Mouse (Mus musculus) forebrain, embryonic 10.5 days (tissue): ENCODE measurements around the gene Adam1a. TPM values are rescaled to one million over a fixed set of nuclear protein-coding genes. Genes with fewer than 3 reads are reported as not detected.
"Not testable (repeated sequence)": the region's sequence is repeated elsewhere in the genome, so short reads cannot be mapped to it uniquely, and the experiment has no call there.

ENCODE experiments used
- DNase-seq: peaks from one replicate; pipeline ENCODE4 v3.0.0-alpha.2; 2017; ENCODE audit warnings: low spot score; ENCODE audit errors: extremely low spot score
- H3K27ac ChIP-seq: fragments of 300-500 bp; sonication (generic); 2 replicates; pipeline ENCODE4 v1.5.1; 2016; ENCODE audit warnings: mild to moderate bottlenecking
- H3K27me3 ChIP-seq: fragments of 300-500 bp; sonication (generic); 2 replicates; pipeline ENCODE4 v1.6.1; 2016; ENCODE audit warnings: mild to moderate bottlenecking; ENCODE audit not compliant: poor library complexity, severe bottlenecking
- H3K36me3 ChIP-seq: fragments of 300-500 bp; sonication (generic); replicated peaks from 2 replicates; pipeline ENCODE4 v1.6.1; 2016; ENCODE audit warnings: mild to moderate bottlenecking, moderate library complexity
- H3K4me1 ChIP-seq: fragments of 300-500 bp; sonication (generic); 2 replicates; pipeline ENCODE4 v1.6.1; 2016
- H3K4me3 ChIP-seq: fragments of 300-500 bp; sonication (generic); 2 replicates; pipeline ENCODE4 v1.5.1; 2016; ENCODE audit warnings: mild to moderate bottlenecking, moderate library complexity
- H3K9me3 ChIP-seq: fragments of 300-500 bp; sonication (generic); 2 replicates; pipeline ENCODE4 v1.6.1; 2016; ENCODE audit warnings: mild to moderate bottlenecking, moderate library complexity
- WGBS: fragments of 180-500 bp; shearing (Covaris S2); methylation state at CpG from one replicate; pipeline ENCODE4 v1.1.7; 2016; 5-methylcytosine and 5-hydroxymethylcytosine counted together
- polyA plus RNA-seq: library from polyadenylated mRNA; unstranded; fragments of >200 nt; fragmentation: Nextera tagmentation; extraction: Ambion mirVana; gene quantifications from 2 replicates; pipeline ENCODE4 v1.2.1, GENCODE M21; 2016

Gene Adam1a
- polyA plus RNA-seq, 1 experiment from 2014 or later = 1.1 TPM

GRCm38 (mm10) chr5:121518983-121519382, 26.3 kb downstream of the Adam1a start:
- WGBS = 95% methylated on average over 9 of the region's 9 CpGs
- Histone ChIP-seq H3K4me1 (no peaks in the 10 kb centered on the region), H3K9me3 (no peaks in the 10 kb centered on the region), H3K4me3 (no peak overlapping the region), H3K27ac (no peak overlapping the region), H3K36me3 (peaks cover 55% of the 10 kb centered on the region), H3K27me3 (no peaks in the 10 kb centered on the region)
- no peak for DNase-seq

- DNase-seq = no peak
- no peak overlapping the region for H3K27ac ChIP-seq
- no peaks in the 10 kb centered on the region; the same call in 1 of the 2 replicates for H3K9me3 ChIP-seq
- WGBS = 82% methylated on average over 7 of the region's 7 CpGs
- H3K36me3 ChIP-seq = no peaks in the 10 kb centered on the region
- H3K27me3 ChIP-seq = no peaks in the 10 kb centered on the region
- H3K4me3 ChIP-seq = no peak overlapping the region
- no peaks in the 10 kb centered on the region for H3K4me1 ChIP-seq
Observed at GRCm38 (mm10) chr5:121510009-121510408, 35.3 kb downstream of the Adam1a start.

- Histone ChIP-seq H3K27me3 (no peaks in the 10 kb centered on the region), H3K9me3 (no peaks in the 10 kb centered on the region; the same call in 1 of the 2 replicates), H3K4me1 (no peaks in the 10 kb centered on the region), H3K4me3 (no peak overlapping the region), H3K27ac (no peak overlapping the region), H3K36me3 (no peaks in the 10 kb centered on the region)
- WGBS = 87% methylated on average over 1 of the region's 1 CpGs
- DNase-seq = no peak
Observed at GRCm38 (mm10) chr5:121506846-121507245, 38.4 kb downstream of the Adam1a start.

DNA sequence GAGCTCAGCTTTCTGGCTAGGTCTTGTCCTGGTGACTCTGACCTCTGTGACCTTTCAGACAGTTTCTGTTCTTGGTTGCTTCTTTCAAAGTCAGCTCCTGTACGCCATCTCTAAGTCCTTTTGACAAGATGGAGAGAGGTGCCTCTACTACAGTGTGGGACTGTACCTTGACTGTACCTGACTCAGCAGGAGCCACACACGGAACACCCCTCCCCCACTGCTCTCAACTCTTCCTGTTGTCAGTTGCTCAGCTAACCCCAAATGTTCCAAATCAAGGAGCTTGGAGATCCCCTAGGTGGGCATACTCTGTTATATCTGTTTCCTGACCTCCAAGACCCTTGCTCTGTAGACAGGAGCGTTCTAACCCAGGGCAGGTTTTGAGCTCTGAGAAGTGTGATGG, 42.1 kb downstream of the Adam1a start, which contains the start of gene Adam1b:
Gene Adam1b, minus strand, starts transcription at position 205 of the 400 bp plus-strand sequence.
- H3K4me3 ChIP-seq = no peak within 1 kb of the TSS
- H3K27ac ChIP-seq = no peak within 1 kb of the TSS
- H3K9me3 ChIP-seq = no peaks in the 10 kb centered on the region
- no peak for DNase-seq
- no peaks in the 10 kb centered on the region for H3K27me3 ChIP-seq
- 90% methylated on average over 3 of the region's 3 CpGs for WGBS
- H3K36me3 ChIP-seq = no peaks in the 10 kb centered on the region
- H3K4me1 ChIP-seq = no peaks in the 10 kb centered on the region

GRCm38 (mm10) chr5:121501424-121501996, 43.8 kb downstream of the Adam1a start:
- WGBS = 83% methylated on average over 11 of the region's 17 CpGs
- H3K27ac ChIP-seq, H3K4me1 ChIP-seq, H3K27me3 ChIP-seq, H3K9me3 ChIP-seq, H3K36me3 ChIP-seq, H3K4me3 ChIP-seq, DNase-seq: not testable (repeated sequence)

GRCm38 (mm10) chr5:121500719-121501118, 44.6 kb downstream of the Adam1a start:
- 83% methylated on average over 7 of the region's 7 CpGs for WGBS
- no peak overlapping the region for H3K4me3 ChIP-seq
- no peak for DNase-seq
- H3K27ac ChIP-seq = no peak overlapping the region
- no peaks in the 10 kb centered on the region for H3K9me3 ChIP-seq
- no peaks in the 10 kb centered on the region for H3K4me1 ChIP-seq
- no peaks in the 10 kb centered on the region for H3K36me3 ChIP-seq
- H3K27me3 ChIP-seq = no peaks in the 10 kb centered on the region

DNA sequence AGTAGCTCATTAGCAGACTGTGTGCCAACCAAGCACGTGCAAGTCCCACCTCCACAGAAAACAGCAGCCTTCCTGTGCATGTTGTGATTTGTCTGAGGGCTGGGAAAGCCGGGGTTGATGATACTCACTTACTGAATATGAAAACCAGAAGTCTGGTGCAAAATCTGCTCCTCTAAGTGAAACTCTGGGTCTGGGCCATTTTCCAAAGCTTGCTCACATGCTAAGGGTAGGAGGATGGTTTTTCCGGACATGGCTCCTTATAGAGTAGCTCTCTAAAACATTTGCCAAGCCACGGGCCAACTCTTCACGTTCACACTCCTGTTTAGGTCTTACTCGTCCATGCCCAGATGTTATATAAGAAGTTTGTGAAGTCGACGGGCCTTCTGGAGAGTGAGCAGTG, 52.0 kb downstream of the Adam1a start:
- H3K4me1 ChIP-seq = no peaks in the 10 kb centered on the region
- H3K27ac ChIP-seq = no peak overlapping the region
- no peaks in the 10 kb centered on the region for H3K9me3 ChIP-seq
- no peak for DNase-seq
- H3K36me3 ChIP-seq = no peaks in the 10 kb centered on the region
- 84% methylated on average over 8 of the region's 8 CpGs for WGBS
- H3K4me3 ChIP-seq = no peak overlapping the region
- H3K27me3 ChIP-seq = no peaks in the 10 kb centered on the region

GRCm38 (mm10) chr5:121484801-121485200, 60.5 kb downstream of the Adam1a start:
- 87% methylated on average over 5 of the region's 5 CpGs for WGBS

DNA sequence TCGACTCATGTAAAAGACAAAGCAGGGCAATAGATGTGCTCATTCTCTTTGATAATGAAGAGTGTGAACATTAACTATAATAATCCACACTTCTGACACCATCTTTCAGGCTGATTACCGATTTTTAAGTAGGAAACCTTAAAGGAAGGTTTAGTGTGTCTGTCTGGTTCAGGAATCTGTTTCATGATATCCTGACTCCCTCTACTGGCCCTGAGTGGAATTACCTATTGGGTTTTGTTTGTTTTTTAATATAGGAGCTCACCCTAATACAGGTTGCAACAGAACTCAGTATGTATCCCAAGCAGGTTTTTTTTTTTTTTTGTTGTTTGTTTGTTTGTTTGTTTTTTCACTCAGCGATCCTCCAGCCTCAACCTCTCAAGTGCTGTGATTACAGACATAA, 67.6 kb downstream of the Adam1a start:
- H3K4me1 ChIP-seq = peaks cover 6% of the 10 kb centered on the region
- no peaks in the 10 kb centered on the region for H3K27me3 ChIP-seq
- WGBS = 41% methylated on average over 3 of the region's 3 CpGs
- no peak for DNase-seq
- H3K4me3 ChIP-seq = no peak overlapping the region
- no peak overlapping the region for H3K27ac ChIP-seq
- no peaks in the 10 kb centered on the region for H3K36me3 ChIP-seq
- H3K9me3 ChIP-seq = no peaks in the 10 kb centered on the region

More at GRCm38 (mm10) chr5:121484801-121485200, 60.5 kb downstream of the Adam1a start:
- no peak for DNase-seq
- no peaks in the 10 kb centered on the region for H3K36me3 ChIP-seq
- no peaks in the 10 kb centered on the region for H3K9me3 ChIP-seq
- H3K4me1 ChIP-seq = no peaks in the 10 kb centered on the region
- H3K4me3 ChIP-seq = no peak overlapping the region
- no peaks in the 10 kb centered on the region for H3K27me3 ChIP-seq
- no peak overlapping the region for H3K27ac ChIP-seq

DNA sequence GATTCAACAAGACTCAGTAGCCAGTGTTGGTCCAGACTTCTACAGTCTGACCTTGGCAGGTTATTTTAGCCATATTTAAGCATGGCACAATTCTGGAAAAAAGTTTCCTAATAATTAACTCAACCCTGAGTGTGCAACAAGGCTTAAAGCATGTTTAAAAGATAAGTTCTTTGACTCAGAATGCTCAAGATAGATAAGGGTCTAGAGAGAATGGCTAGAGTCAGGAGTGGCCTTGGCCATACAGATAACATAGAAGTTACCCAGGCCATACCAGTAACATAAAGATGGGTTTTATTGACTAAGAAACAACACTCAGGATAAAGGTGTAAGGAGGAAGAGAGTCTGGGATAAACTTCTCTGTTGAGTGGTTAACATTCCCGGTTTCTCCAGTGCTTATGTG, 69.2 kb downstream of the Adam1a start:
- Histone ChIP-seq H3K36me3 (no peaks in the 10 kb centered on the region), H3K9me3 (no peaks in the 10 kb centered on the region), H3K27me3 (no peaks in the 10 kb centered on the region), H3K27ac (no peak overlapping the region), H3K4me1 (peaks cover 6% of the 10 kb centered on the region), H3K4me3 (no peak overlapping the region)
- 89% methylated on average over 1 of the region's 1 CpGs for WGBS
- no peak for DNase-seq

- no peak overlapping the region for H3K4me3 ChIP-seq
- H3K27me3 ChIP-seq = no peaks in the 10 kb centered on the region
- WGBS = 68% methylated on average over 7 of the region's 7 CpGs
- no peak overlapping the region for H3K27ac ChIP-seq
- peaks cover 9% of the 10 kb centered on the region for H3K4me1 ChIP-seq
- DNase-seq = no peak
- no peaks in the 10 kb centered on the region for H3K36me3 ChIP-seq
- no peaks in the 10 kb centered on the region for H3K9me3 ChIP-seq
Observed at GRCm38 (mm10) chr5:121474610-121475009, 70.7 kb downstream of the Adam1a start.

- 93% methylated on average over 2 of the region's 2 CpGs for WGBS
- Histone ChIP-seq H3K4me3 (no peak overlapping the region), H3K9me3 (no peaks in the 10 kb centered on the region), H3K27me3 (no peaks in the 10 kb centered on the region), H3K36me3 (no peaks in the 10 kb centered on the region), H3K4me1 (peaks cover 9% of the 10 kb centered on the region), H3K27ac (no peak overlapping the region)
- no peak for DNase-seq
Observed at GRCm38 (mm10) chr5:121472411-121472810, 72.9 kb downstream of the Adam1a start.

- H3K36me3 ChIP-seq = no peaks in the 10 kb centered on the region
- 70% methylated on average over 3 of the region's 3 CpGs for WGBS
- no peaks in the 10 kb centered on the region for H3K27me3 ChIP-seq
- no peaks in the 10 kb centered on the region for H3K9me3 ChIP-seq
- no peak overlapping the region for H3K4me3 ChIP-seq
- DNase-seq = no peak
- peaks cover 7% of the 10 kb centered on the region for H3K4me1 ChIP-seq
- no peak overlapping the region for H3K27ac ChIP-seq
Observed at GRCm38 (mm10) chr5:121469566-121469965, 75.7 kb downstream of the Adam1a start.
